Mouse (Mus musculus): Measurements from ENCODE around the gene Cnnm3. TPM values are rescaled to one million over a fixed set of nuclear protein-coding genes. Genes with fewer than 3 reads are reported as not detected.

Cnnm3 gene
- polyA plus RNA-seq, 1 experiment from 2014 or later, result 6.0 TPM

DNA sequence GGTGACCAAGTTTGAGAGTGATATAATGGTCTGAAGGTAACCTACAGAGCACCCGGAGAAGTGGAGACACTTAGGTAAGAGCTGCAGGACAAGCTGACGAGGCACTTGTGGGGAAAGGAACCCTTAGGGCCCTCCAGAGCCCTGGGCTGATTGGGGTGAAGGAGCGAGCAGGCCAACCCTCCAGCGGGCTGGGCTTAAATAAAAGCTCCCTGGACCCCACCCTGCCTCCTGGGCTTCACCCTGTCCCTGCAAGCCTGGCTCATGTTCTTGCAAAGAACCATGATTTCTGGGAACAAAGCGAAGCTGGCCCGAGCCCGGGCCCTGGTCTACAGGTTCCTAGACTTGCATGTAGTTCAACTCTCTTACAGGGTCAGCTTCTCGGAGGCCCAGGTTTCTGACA is 61.9 kb downstream of the Cnnm3 start:
- Histone ChIP-seq H3K4me3 (ENCODE audit: low read depth, low read length) (no peak overlapping the region), H3K4me2 (ENCODE audit: low read depth, severe bottlenecking) (no peak overlapping the region), H3K27ac (replicated peaks; ENCODE audit: low read depth, low read length) (no peak overlapping the region), H3K4me1 (ENCODE audit: control insufficient read depth, insufficient read depth, low read length) (peaks cover 29% of the 10 kb centered on the region), H3K9me3 (ENCODE audit: control insufficient read depth, low read length) (no peaks in the 10 kb centered on the region), H3K27me3 (ENCODE audit: control insufficient read depth, insufficient read depth, low read length) (no peaks in the 10 kb centered on the region), H3K9ac (ENCODE audit: low read length) (no peak overlapping the region), H3K36me3 (ENCODE audit: control insufficient read depth, insufficient read depth, low read length) (no peaks in the 10 kb centered on the region)
- no peak for ATAC-seq (ENCODE audit: insufficient number of reproducible peaks, low FRiP score, low TSS enrichment, low read depth)
- WGBS, result 82% methylated on average over 8 of the region's 8 CpGs
- no peak for DNase-seq (ENCODE audit: low spot score)

DNA sequence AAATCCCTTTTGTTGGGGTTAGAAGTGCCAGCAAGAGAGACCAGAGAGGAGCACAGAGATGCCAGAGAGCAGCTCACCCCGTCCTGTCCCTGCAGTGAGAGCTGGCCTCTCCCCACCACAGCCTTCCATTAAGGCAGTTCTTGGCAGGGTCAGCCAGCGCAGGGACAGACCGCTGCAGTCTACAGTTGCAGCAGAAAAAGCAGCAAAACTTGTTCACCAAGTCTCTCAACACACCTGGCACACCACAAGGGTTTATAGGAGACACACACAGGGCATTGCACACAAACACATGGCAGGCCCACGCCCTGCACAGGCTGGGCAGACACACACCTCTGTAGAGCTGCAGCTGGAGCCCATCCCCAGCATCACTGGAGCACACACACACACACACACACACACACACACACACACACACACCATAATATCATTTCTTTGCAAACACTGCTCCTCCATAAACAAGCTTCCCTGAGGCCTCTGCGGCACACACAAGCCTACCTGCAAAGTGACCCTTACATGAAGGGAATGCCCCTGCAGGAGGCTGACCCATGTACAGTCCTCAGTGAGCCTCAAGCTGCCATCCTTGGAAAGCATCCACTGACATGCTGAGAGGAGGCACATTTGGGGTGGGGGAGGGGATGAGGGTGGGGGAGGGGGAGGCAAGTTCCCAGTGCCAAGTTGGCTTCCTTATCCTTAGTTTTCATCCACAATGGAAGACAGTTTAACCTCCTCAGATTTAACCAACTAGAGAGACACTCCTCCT is 62.7 kb downstream of the Cnnm3 start:
- ATAC-seq (ENCODE audit: insufficient number of reproducible peaks, low FRiP score, low TSS enrichment, low read depth) (no peak), DNase-seq (ENCODE audit: low spot score) (no peak)
- no peaks in the 10 kb centered on the region for H3K9me3 ChIP-seq (ENCODE audit: control insufficient read depth, low read length)
- H3K27me3 ChIP-seq (ENCODE audit: control insufficient read depth, insufficient read depth, low read length), result no peaks in the 10 kb centered on the region
- no peaks in the 10 kb centered on the region for H3K36me3 ChIP-seq (ENCODE audit: control insufficient read depth, insufficient read depth, low read length)
- no peak overlapping the region for H3K4me3 ChIP-seq (ENCODE audit: low read depth, low read length)
- H3K4me2 ChIP-seq (ENCODE audit: low read depth, severe bottlenecking), result no peak overlapping the region
- H3K9ac ChIP-seq (ENCODE audit: low read length), result no peak overlapping the region; the same call in 1 of the 2 replicates
- peaks cover 29% of the 10 kb centered on the region for H3K4me1 ChIP-seq (ENCODE audit: control insufficient read depth, insufficient read depth, low read length)
- H3K27ac ChIP-seq (replicated peaks; ENCODE audit: low read depth, low read length), result no peak overlapping the region
- 87% methylated on average over 5 of the region's 5 CpGs for WGBS

GRCm38 (mm10) chr1:36575347-36575746 is 63.7 kb downstream of the Cnnm3 start:
- Histone ChIP-seq H3K4me1 (ENCODE audit: control insufficient read depth, insufficient read depth, low read length) (peaks cover 36% of the 10 kb centered on the region), H3K9ac (ENCODE audit: low read length) (no peak overlapping the region), H3K4me3 (ENCODE audit: low read depth, low read length) (no peak overlapping the region), H3K27me3 (ENCODE audit: control insufficient read depth, insufficient read depth, low read length) (no peaks in the 10 kb centered on the region), H3K36me3 (ENCODE audit: control insufficient read depth, insufficient read depth, low read length) (no peaks in the 10 kb centered on the region), H3K9me3 (ENCODE audit: control insufficient read depth, low read length) (no peaks in the 10 kb centered on the region), H3K4me2 (ENCODE audit: low read depth, severe bottlenecking) (no peak overlapping the region), H3K27ac (replicated peaks; ENCODE audit: low read depth, low read length) (no peak overlapping the region; the same call in 1 of the 2 replicates)
- 58% methylated on average over 6 of the region's 6 CpGs for WGBS
- ATAC-seq (ENCODE audit: insufficient number of reproducible peaks, low FRiP score, low TSS enrichment, low read depth), result no peak
- no peak for DNase-seq (ENCODE audit: low spot score)

DNA sequence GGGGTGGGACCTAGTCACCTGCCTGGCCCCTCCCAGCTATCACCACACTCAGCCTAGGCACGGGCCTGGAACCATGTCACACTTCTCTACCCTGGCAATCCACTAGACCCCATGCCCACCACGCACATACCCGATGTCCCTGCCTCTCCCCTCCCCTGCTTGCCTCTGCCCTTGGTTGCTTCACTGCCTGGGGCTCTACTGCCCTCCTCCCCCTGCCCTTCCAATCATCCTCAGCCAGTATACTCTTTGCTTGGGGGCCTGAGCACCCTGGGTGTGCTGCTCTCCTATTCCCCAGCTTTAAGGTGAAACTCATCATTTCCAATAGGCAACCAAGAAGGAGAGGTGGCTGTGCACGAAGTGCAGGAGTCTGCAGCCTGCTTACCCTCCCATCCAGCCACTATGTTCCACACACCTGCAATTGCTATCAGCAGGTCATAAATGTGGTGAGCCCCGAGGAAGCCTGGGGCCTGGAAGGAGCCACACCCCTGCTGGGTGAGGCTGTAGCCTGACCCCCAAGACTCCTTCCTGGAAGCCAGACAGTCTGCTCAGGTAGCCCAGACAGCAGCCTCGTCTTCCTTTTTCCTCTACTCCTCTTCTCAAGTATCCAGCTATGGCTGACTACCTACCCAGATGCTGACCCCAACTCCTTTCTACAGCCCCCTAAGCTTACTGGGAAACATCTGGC is 65.5 kb downstream of the Cnnm3 start:
- Histone ChIP-seq H3K27ac (replicated peaks; ENCODE audit: low read depth, low read length) (peak overlapping the region; percentile 38; the same call in 1 of the 2 replicates), H3K4me1 (ENCODE audit: control insufficient read depth, insufficient read depth, low read length) (peaks cover 41% of the 10 kb centered on the region), H3K9ac (ENCODE audit: low read length) (no peak overlapping the region), H3K36me3 (ENCODE audit: control insufficient read depth, insufficient read depth, low read length) (no peaks in the 10 kb centered on the region), H3K4me2 (ENCODE audit: low read depth, severe bottlenecking) (no peak overlapping the region), H3K27me3 (ENCODE audit: control insufficient read depth, insufficient read depth, low read length) (no peaks in the 10 kb centered on the region), H3K9me3 (ENCODE audit: control insufficient read depth, low read length) (no peaks in the 10 kb centered on the region), H3K4me3 (ENCODE audit: low read depth, low read length) (no peak overlapping the region)
- DNase-seq (ENCODE audit: low spot score) (no peak), ATAC-seq (ENCODE audit: insufficient number of reproducible peaks, low FRiP score, low TSS enrichment, low read depth) (no peak)
- 39% methylated on average over 6 of the region's 6 CpGs for WGBS

Small RNA genes within 50 kb of the gene (microRNA-seq; reads per million reads assigned to microRNA genes)
- not detected for gene Gm47280

Other genes starting within 250 kb of the Cnnm3 start
- 0.12 and 0.65 TPM in 2 replicates for gene Neurl3, start 237.2 kb upstream of the Cnnm3 start, polyA plus RNA-seq (2014; fragmentation: Nextera tagmentation; extraction: Ambion mirVana)
- 2.0 and 2.8 TPM in 2 replicates for gene Arid5a, start 204.1 kb upstream of the Cnnm3 start, polyA plus RNA-seq (2014; fragmentation: Nextera tagmentation; extraction: Ambion mirVana)
- 34.4 and 43.3 TPM in 2 replicates for gene Kansl3, start 142.7 kb upstream of the Cnnm3 start, polyA plus RNA-seq (2014; fragmentation: Nextera tagmentation; extraction: Ambion mirVana)
- gene Fer1l5, start 139.6 kb upstream of the Cnnm3 start, polyA plus RNA-seq (2014; fragmentation: Nextera tagmentation; extraction: Ambion mirVana), result 0.99 and 1.4 TPM in 2 replicates
- 29.3 and 36.4 TPM in 2 replicates for gene Lman2l, start 66.6 kb upstream of the Cnnm3 start, polyA plus RNA-seq (2014; fragmentation: Nextera tagmentation; extraction: Ambion mirVana)
- 16.0 and 16.3 TPM in 2 replicates for gene Cnnm4, start 40.2 kb upstream of the Cnnm3 start, polyA plus RNA-seq (2014; fragmentation: Nextera tagmentation; extraction: Ambion mirVana)
- 7.3 and 8.8 TPM in 2 replicates for gene Ankrd23, start 25.0 kb downstream of the Cnnm3 start, polyA plus RNA-seq (2014; fragmentation: Nextera tagmentation; extraction: Ambion mirVana)
- gene Gm42417, start 27.6 kb downstream of the Cnnm3 start, polyA plus RNA-seq (2014; fragmentation: Nextera tagmentation; extraction: Ambion mirVana), result 0.29 and 0.79 TPM in 2 replicates
- gene Ankrd39, start 35.6 kb downstream of the Cnnm3 start, polyA plus RNA-seq (2014; fragmentation: Nextera tagmentation; extraction: Ambion mirVana), result 16.0 and 17.4 TPM in 2 replicates
- 4.0 and 4.4 TPM in 2 replicates for gene Sema4c, start 46.5 kb downstream of the Cnnm3 start, polyA plus RNA-seq (2014; fragmentation: Nextera tagmentation; extraction: Ambion mirVana)
- 0.36 and 1.4 TPM in 2 replicates for gene Fam178b, start 171.3 kb downstream of the Cnnm3 start, polyA plus RNA-seq (2014; fragmentation: Nextera tagmentation; extraction: Ambion mirVana)
- gene Cox5b, start 179.6 kb downstream of the Cnnm3 start, polyA plus RNA-seq (2014; fragmentation: Nextera tagmentation; extraction: Ambion mirVana), result 490 and 518 TPM in 2 replicates
- 0.31 TPM in 1 of 2 replicates, not detected in the other for gene 4933424G06Rik, start 198.3 kb downstream of the Cnnm3 start, polyA plus RNA-seq (2014; fragmentation: Nextera tagmentation; extraction: Ambion mirVana)
- gene Actr1b, start 202.6 kb downstream of the Cnnm3 start, polyA plus RNA-seq (2014; fragmentation: Nextera tagmentation; extraction: Ambion mirVana), result 108 and 123 TPM in 2 replicates
- gene Zap70, start 249.9 kb downstream of the Cnnm3 start, polyA plus RNA-seq (2014; fragmentation: Nextera tagmentation; extraction: Ambion mirVana), result 0.17 and 0.32 TPM in 2 replicates